Mouse (Mus musculus): ENCODE measurements around the gene Ptcd3. TPM values are rescaled to one million over a fixed set of nuclear protein-coding genes. Genes with fewer than 3 reads are reported as not detected.

Ptcd3 gene
- 108 TPM for total RNA-seq (2023)

GRCm38 (mm10) chr6:71908481-71909381 lies at the start of gene Ptcd3, which contains the start of gene Polr1a:
Gene Ptcd3 (minus strand): TSS chr6:71908750.
Gene Polr1a (plus strand): TSS chr6:71909053.

DNA sequence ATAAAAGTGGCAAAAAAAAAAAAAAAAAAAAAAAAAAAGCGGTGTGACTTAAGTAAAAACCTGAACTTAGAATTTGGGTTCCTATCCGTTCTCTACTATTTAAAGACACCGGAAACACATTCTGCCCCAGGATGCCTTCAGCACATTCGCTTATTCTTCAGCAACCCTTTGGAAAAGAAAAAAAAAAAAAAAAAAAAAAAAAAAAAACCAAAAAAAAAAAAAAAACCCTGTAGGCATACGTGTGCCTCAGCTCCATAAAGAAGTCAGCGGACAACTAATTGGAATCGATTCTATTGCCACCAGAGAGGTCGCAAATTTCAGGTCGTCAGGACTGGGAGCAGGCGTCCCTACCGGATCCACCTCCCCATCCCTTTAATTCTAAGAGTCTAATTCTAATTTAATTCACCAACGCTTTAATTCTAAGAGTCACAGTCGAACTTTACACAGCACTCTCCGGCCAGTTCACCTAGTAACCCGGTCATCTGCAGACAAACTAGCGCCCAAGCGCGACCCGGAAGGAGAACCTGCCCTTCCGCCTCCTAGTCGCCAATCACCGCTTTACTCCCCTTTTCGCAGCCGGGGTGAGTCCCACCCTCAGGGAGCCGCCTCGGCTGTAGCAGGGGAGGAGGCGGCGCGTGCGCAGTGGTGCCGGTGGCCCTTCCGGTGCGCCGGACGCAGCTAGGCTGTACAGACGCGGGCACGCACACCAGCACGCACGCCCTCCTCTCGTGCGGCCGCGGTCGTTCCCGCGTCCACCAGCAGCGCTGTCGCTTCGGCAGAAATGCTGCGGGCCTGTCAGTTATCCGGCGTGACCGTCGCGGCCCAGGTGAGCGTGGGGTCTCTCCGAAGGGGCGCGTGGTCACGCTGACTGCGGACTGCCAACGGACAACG lies 77.6 kb downstream of the Ptcd3 start, which contains the start of gene Immt:
Gene Immt (plus strand): TSS at position 642 of the 891 bp plus-strand sequence.

Other genes with a start within 250 kb of the Ptcd3 start
- gene Reep1, start 201.2 kb downstream of the Ptcd3 start, total RNA-seq (2023), result 0.15 TPM
- 20.8 TPM for gene Mrpl35, start 81.8 kb downstream of the Ptcd3 start, total RNA-seq (2023)
- gene Immt, start 77.4 kb downstream of the Ptcd3 start, total RNA-seq (2023), result 104 TPM
- gene Polr1a, start 303 bp upstream of the Ptcd3 start, total RNA-seq (2023), result 86.5 TPM
- gene St3gal5, start 188.8 kb upstream of the Ptcd3 start, total RNA-seq (2023), result 2.8 TPM